Mouse (Mus musculus) olfactory bulb, adult 2 months (tissue): Measurements from ENCODE around the gene Wipf2. TPM values are rescaled to one million over a fixed set of nuclear protein-coding genes. Genes with fewer than 3 reads are reported as not detected.
A peak's percentile ranks its signal among the peaks of the same experiment; 100 is the strongest.
"Not testable (repeated sequence)": the region's sequence is repeated elsewhere in the genome, so short reads cannot be mapped to it uniquely, and the experiment has no call there.

Experiments used
- H3K27ac ChIP-seq: fragments of 200-500 bp; 2 replicates; pipeline ENCODE4 v1.5.1; 2012; ENCODE audit warnings: low read depth, low read length; ENCODE audit not compliant: insufficient read depth
- H3K4me1 ChIP-seq: fragments of 200-500 bp; 2 replicates; pipeline ENCODE4 v1.6.1; 2012; ENCODE audit warnings: low read length; ENCODE audit not compliant: control insufficient read depth, insufficient read depth
- H3K4me3 ChIP-seq: fragments of 200-500 bp; 2 replicates; pipeline ENCODE4 v1.5.1; 2012; ENCODE audit warnings: mild to moderate bottlenecking, low read depth, low read length, moderate library complexity; ENCODE audit not compliant: insufficient read depth
- CTCF ChIP-seq: fragments of 200-500 bp; IDR thresholded peaks from 2 replicates; pipeline ENCODE4 v1.5.1; 2012; ENCODE audit warnings: low read depth, mild to moderate bottlenecking, low read length, moderate library complexity; ENCODE audit not compliant: insufficient read depth
- POLR2A ChIP-seq: fragments of 200-500 bp; IDR thresholded peaks from 2 replicates; pipeline ENCODE4 v1.6.1; 2012; ENCODE audit warnings: mild to moderate bottlenecking, low read depth, low read length, moderate library complexity; ENCODE audit not compliant: insufficient read depth
- WGBS: fragments of 180-500 bp; shearing (Covaris S2); methylation state at CpG from one replicate; pipeline ENCODE4 v1.1.7; 2018; 5-methylcytosine and 5-hydroxymethylcytosine counted together
- polyA plus RNA-seq: library from polyadenylated mRNA; stranded (reverse); fragments of >200 nt; gene quantifications from 2 replicates; pipeline ENCODE4 v1.2.4, GENCODE M21; 2012; ENCODE audit warnings: low replicate concordance; ENCODE audit not compliant: missing spikeins, insufficient read depth, insufficient read length

Gene Wipf2
- polyA plus RNA-seq, 1 experiment = not detected

DNA sequence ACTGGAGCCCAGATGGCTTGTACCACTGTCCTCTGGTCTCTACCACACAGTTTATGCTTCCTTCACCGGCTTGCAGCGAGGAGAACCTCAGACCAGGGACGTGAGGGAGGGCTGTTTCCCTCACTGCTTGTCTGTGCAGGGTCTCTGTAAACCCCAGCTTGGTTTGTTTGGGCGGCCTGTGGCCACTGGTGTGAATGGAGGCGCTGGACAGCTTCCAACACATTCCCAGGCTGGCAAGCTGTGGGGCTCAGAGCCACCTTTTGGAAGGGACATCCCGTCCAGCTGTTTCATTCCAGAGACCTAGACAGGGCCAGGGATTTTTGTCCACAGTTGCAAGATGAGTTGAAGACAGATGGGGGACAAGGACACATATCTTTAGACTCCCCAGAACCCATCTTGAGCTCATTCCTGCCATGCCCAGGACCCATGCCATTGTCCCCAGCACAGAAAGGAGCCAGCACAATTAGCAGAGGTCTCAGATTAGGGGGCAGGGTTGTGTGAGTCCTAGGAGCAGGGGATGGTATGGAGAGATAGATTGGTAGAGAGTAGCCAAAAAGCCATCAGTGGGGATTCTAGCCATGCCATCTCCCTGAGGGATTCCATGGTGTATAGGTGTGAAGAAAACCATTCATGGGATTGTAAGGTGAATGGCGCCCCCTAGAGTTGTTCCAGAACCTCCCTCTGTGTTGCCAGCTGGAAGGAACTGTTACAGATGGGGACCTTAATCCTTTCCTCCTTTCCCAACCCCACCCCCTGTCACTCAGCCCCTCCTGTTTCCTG is 68.3 kb downstream of the Wipf2 start:
- Histone ChIP-seq H3K27ac (no peak overlapping the region), H3K4me1 (peaks cover 56% of the 10 kb centered on the region), H3K4me3 (no peak overlapping the region)
- WGBS = 58% methylated on average over 7 of the region's 7 CpGs
- TF ChIP-seq POLR2A (no peak), CTCF (no peak)

DNA sequence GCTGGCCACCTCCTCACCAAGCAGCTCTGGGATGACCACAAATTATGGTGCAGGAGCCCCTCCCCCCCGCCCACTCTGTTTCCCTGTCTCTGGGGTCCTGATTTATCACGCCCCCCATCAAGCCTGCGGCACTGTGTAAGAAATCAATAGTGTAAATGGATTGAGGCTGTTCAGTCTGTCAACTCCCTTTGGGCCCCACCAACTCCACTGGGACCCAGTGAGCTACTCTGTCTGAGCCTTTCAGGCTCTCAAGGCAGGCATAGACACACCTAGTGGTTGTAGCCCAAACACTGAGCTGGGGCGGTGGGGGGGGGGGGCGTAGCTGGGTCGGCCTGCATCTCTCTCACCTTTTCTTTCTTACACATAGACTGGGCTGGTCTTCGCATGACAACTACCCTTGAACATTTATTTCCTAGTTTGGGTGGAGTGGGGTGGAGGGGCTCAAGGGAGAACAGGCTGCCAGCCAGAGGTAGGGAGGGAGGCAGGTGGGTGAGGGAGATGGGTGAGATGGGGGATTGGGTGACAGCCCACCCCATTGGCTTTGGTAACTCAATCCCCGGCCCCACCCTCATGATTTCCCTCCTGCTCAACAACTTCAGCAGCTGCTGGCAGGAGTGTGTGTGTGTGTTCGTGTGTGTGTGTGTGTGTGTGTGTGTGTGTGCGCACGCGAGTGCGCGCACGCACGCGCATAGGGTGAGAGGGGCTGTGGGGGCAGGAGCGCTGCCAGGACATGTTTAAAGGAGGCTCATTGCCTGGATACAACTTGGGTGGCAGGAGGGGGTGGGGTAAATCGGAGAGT is 69.1 kb downstream of the Wipf2 start:
- no peak overlapping the region for H3K27ac ChIP-seq
- peaks cover 55% of the 10 kb centered on the region for H3K4me1 ChIP-seq
- TF ChIP-seq POLR2A (no peak), CTCF (no peak)
- WGBS = 32% methylated on average over 19 of the region's 19 CpGs
- no peak overlapping the region for H3K4me3 ChIP-seq

DNA sequence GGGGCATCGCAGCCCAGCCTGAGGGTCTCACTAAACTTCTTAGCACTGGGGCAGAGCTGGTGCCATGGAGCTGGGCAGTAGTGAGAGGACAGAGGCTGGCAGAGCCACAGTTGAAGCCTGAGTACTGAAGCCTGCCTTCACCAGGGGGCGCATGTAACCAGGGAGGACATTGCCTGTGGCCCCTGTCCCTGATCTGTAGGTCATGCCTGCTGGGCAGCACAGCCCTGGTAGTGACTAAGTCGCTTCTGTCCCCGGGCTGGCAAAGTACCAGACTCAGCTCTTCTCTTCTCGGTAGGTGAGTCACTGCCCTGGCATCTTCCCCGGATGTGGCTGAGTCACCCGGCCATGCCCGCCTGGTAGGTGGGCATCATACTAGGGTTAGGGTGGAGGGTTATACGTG is 69.7 kb downstream of the Wipf2 start:
- WGBS = 11% methylated on average over 9 of the region's 9 CpGs
- Histone ChIP-seq H3K4me1 (peaks cover 58% of the 10 kb centered on the region), H3K27ac (no peak overlapping the region), H3K4me3 (no peak overlapping the region)
- TF ChIP-seq POLR2A (no peak), CTCF (no peak)

- peaks cover 59% of the 10 kb centered on the region for H3K4me1 ChIP-seq
- not testable (repeated sequence) for H3K27ac ChIP-seq, H3K4me3 ChIP-seq
- 90% methylated on average over 2 of the region's 2 CpGs for WGBS
Measured at GRCm38 (mm10) chr11:98933847-98934246, 70.4 kb downstream of the Wipf2 start.

GRCm38 (mm10) chr11:98934367-98934766 is 70.9 kb downstream of the Wipf2 start:
- 94% methylated on average over 3 of the region's 3 CpGs for WGBS
- no peak overlapping the region for H3K4me3 ChIP-seq
- TF ChIP-seq CTCF (no peak), POLR2A (no peak)
- H3K27ac ChIP-seq = no peak overlapping the region
- peaks cover 63% of the 10 kb centered on the region for H3K4me1 ChIP-seq

GRCm38 (mm10) chr11:98935123-98935522 is 71.7 kb downstream of the Wipf2 start:
- TF ChIP-seq POLR2A (no peak), CTCF (no peak)
- WGBS = 91% methylated on average over 3 of the region's 3 CpGs
- H3K4me3 ChIP-seq = no peak overlapping the region
- H3K4me1 ChIP-seq = peaks cover 63% of the 10 kb centered on the region
- H3K27ac ChIP-seq = no peak overlapping the region

DNA sequence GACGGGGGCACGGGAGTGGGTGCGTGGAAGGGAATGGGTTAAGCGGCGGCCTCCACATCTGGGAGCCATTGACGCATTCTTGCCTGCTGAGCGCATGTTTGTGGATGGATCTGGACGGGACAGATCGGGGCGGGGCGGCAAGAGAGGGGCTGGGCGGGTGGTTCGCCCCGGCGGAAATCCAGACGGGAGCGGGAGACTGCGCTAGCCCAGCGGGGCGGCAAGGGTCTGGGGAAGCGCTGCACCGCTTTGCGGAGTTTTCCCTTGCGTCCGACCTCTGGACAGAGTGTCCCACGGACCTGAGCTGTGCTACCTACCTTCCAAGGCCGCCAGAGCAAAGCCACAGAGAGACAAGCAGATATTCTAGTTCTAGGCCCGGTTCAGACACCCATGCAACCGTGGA is 72.7 kb downstream of the Wipf2 start:
- H3K27ac ChIP-seq = no peak overlapping the region
- 43% methylated on average over 29 of the region's 29 CpGs for WGBS
- peaks cover 65% of the 10 kb centered on the region for H3K4me1 ChIP-seq
- no peak overlapping the region for H3K4me3 ChIP-seq
- TF ChIP-seq CTCF = no peak
- TF ChIP-seq POLR2A = no peak

DNA sequence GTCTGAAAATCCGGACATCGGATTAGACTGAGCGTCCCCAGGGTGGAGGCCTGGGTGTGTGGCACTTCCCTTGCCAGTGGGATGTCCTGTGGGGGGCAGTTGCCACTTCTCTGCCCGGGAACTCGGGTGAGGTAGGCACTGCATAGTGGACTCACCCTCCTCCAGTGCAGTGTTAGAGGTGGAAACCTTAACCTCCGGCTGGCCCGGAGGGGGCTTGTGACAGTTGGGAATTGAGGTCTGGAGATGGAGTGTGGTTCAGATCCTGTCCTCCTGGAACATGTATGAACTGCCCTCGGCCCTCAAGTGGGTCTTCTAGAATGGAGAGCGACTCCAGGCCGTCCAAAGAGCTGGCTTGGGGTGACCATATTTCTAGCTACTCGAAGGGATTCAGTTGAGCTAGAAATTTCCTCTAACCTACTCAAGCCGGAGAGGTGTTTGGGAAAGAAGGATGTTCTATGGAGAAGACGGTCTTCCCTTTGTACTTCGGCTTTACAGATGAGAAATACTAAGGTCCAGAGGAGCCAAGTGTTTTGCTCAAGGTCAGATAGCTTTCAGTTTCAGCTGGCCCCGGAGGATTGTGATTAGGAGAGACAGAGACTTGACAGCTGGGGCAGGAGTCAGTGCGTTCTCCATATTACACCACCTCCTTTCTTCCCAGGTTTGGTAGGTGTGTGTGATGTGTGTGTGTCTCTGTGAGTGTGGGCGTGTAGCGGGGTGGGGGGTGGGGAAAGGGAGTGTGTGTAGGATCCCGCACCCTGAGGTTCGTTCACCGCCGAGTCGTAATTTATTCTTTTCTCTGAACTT is 73.4 kb downstream of the Wipf2 start:
- peak overlapping the region; percentile 62 for H3K4me3 ChIP-seq
- H3K27ac ChIP-seq = peak overlapping the region; percentile 25
- TF ChIP-seq POLR2A (no peak), CTCF (no peak)
- H3K4me1 ChIP-seq = peaks cover 65% of the 10 kb centered on the region
- 22% methylated on average over 23 of the region's 23 CpGs for WGBS

DNA sequence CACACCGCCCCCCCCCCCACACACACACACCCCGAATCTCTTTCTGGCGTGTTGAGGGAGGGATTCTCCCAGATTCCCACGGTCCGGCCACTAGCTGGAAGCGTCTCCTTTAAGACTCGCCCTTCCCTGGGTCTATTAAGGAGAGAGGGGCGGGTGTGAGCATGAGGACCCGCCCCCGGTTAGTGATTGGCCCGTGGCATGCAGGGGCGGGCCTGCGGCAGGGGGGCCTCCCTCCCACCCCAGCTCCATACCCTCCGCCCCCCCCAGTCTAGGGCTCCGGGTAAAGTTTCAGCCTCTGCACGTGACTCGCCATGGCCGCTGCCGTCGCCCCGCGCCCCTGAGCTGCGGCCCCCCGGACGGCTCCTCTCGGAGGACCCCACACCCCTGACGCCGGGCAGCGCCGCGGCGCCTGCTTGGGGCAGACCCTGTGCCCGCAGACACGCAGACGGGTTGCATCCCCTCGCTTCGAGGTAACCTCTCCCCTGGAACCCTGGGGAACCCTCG is 74.0 kb downstream of the Wipf2 start:
- no peak for TF ChIP-seq CTCF
- 0 out of 2 replicates have a peak, but pooled peaks have one; percentile 31 for TF ChIP-seq POLR2A
- Histone ChIP-seq H3K4me1 (peaks cover 69% of the 10 kb centered on the region), H3K4me3 (peak overlapping the region; percentile 62), H3K27ac (peak overlapping the region; percentile 43; the same call in 1 of the 2 replicates)
- under 1% methylated on average over 37 of the region's 38 CpGs for WGBS
